Mouse (Mus musculus): ENCODE data around the gene Gm29609. TPM values are rescaled to one million over a fixed set of nuclear protein-coding genes. Genes with fewer than 3 reads are reported as not detected.

The Gm29609 gene
- polyA plus RNA-seq, 1 experiment = 9.7 TPM

GRCm38 (mm10) chr5:31094799-31095691 lies 84.7 kb downstream of the Gm29609 start:
- TF ChIP-seq CTCF (IDR thresholded peaks at IDR 0.05; ENCODE audit: control insufficient read depth, insufficient read depth, insufficient replicate concordance, low read depth, low read length) (no peak), POLR2A (IDR thresholded peaks at IDR 0.05; ENCODE audit: control insufficient read depth, low read depth, low read length) (no peak)
- no peaks in the 10 kb centered on the region for H3K36me3 ChIP-seq (ENCODE audit: control insufficient read depth, insufficient read depth, low read length)
- H3K27ac ChIP-seq (ENCODE audit: control insufficient read depth, insufficient read depth, low read depth, low read length) = no peak overlapping the region
- peaks cover 5% of the 10 kb centered on the region; the same call in 1 of the 2 replicates for H3K27me3 ChIP-seq (ENCODE audit: control insufficient read depth, insufficient read depth, low read length)
- H3K4me1 ChIP-seq (ENCODE audit: control insufficient read depth, insufficient read depth, low read length) = peaks cover 32% of the 10 kb centered on the region
- H3K4me3 ChIP-seq (ENCODE audit: control insufficient read depth, low read depth, low read length) = peak overlapping the region; percentile 12

Other genes starting within 250 kb of the Gm29609 start
- gene Cgref1, start 234.3 kb downstream of the Gm29609 start, polyA plus RNA-seq (2012; rRNA removed) = 0.69 and 0.77 TPM in 2 replicates
- gene Preb, start 219.6 kb downstream of the Gm29609 start, polyA plus RNA-seq (2012; rRNA removed) = 79.5 and 83.1 TPM in 2 replicates
- gene Tcf23, start 211.2 kb downstream of the Gm29609 start, polyA plus RNA-seq (2012; rRNA removed) = 1.00 and 1.0 TPM in 2 replicates
- 38.7 and 47.7 TPM in 2 replicates for gene Atraid, start 131.6 kb downstream of the Gm29609 start, polyA plus RNA-seq (2012; rRNA removed)
- gene Slc5a6, start 131.0 kb downstream of the Gm29609 start, polyA plus RNA-seq (2012; rRNA removed) = 5.4 and 6.2 TPM in 2 replicates
- 11.2 and 14.0 TPM in 2 replicates for gene Cad, start 125.1 kb downstream of the Gm29609 start, polyA plus RNA-seq (2012; rRNA removed)
- gene Dnajc5g, start 73.6 kb downstream of the Gm29609 start, polyA plus RNA-seq (2012; rRNA removed) = 172 and 183 TPM in 2 replicates
- 311 and 315 TPM in 2 replicates for gene Slc30a3, start 71.7 kb downstream of the Gm29609 start, polyA plus RNA-seq (2012; rRNA removed)
- 9.8 and 11.1 TPM in 2 replicates for gene Trim54, start 63.2 kb downstream of the Gm29609 start, polyA plus RNA-seq (2012; rRNA removed)
- 0.57 and 1.4 TPM in 2 replicates for gene Ucn, start 41.1 kb downstream of the Gm29609 start, polyA plus RNA-seq (2012; rRNA removed)
- gene Mpv17, start 25.7 kb downstream of the Gm29609 start, polyA plus RNA-seq (2012; rRNA removed) = 11.2 and 14.3 TPM in 2 replicates
- gene Gtf3c2, start 233 bp upstream of the Gm29609 start, polyA plus RNA-seq (2012; rRNA removed) = 47.2 and 49.0 TPM in 2 replicates
- 22.2 and 24.8 TPM in 2 replicates for gene Snx17, start 13.3 kb upstream of the Gm29609 start, polyA plus RNA-seq (2012; rRNA removed)
- 107 and 116 TPM in 2 replicates for gene Eif2b4, start 13.5 kb upstream of the Gm29609 start, polyA plus RNA-seq (2012; rRNA removed)
- gene Zfp513, start 22.4 kb upstream of the Gm29609 start, polyA plus RNA-seq (2012; rRNA removed) = 53.2 and 60.0 TPM in 2 replicates
- 392 and 429 TPM in 2 replicates for gene Ppm1g, start 40.8 kb upstream of the Gm29609 start, polyA plus RNA-seq (2012; rRNA removed)
- gene Nrbp1, start 61.0 kb upstream of the Gm29609 start, polyA plus RNA-seq (2012; rRNA removed) = 62.5 and 64.2 TPM in 2 replicates
- gene Gm9970, start 61.3 kb upstream of the Gm29609 start, polyA plus RNA-seq (2012; rRNA removed) = 86.1 and 103 TPM in 2 replicates
- gene Krtcap3, start 71.8 kb upstream of the Gm29609 start, polyA plus RNA-seq (2012; rRNA removed) = 20.9 and 23.1 TPM in 2 replicates
- gene Ift172, start 111.2 kb upstream of the Gm29609 start, polyA plus RNA-seq (2012; rRNA removed) = 439 and 454 TPM in 2 replicates
- 1.4 and 2.0 TPM in 2 replicates for gene Fndc4, start 116.2 kb upstream of the Gm29609 start, polyA plus RNA-seq (2012; rRNA removed)
- gene Gckr, start 117.5 kb upstream of the Gm29609 start, polyA plus RNA-seq (2012; rRNA removed) = 0.53 and 0.55 TPM in 2 replicates

Data from testis, adult 2 months (tissue).